In the genomic region with DNA sequence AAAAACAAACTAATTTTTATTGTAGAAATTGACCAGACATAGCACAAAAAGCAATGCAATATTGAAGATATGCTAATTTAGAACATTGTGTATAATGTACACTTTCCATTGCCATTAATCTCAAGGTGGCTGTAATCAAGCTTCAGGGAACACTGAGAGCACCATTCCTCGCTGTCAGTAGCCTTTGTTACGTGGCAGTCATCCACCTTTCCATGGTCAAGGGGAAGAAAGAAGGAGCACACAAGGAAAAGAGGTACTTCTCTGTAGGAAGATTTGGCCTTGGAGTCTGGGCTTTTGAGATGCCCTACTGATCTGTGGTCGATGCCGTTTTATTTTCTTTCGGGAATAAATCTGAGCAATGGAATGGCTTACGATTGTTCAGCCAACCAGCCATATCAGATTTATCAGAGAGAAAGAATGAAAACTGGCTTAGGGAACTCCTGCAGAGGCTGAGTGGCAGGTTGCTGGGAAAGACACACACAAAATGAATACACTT, we compare ENCODE assay signal across 19 mouse cellular contexts. TPM values are rescaled to one million over a fixed set of nuclear protein-coding genes. Genes with fewer than 3 reads are reported as not detected.
A peak's percentile ranks its signal among the peaks of the same experiment; 100 is the strongest.
DNase-seq lines count a peak whose midpoint lies in the region; ATAC-seq lines count a peak whose summit lies in the region.
"Had no signal": no experiment of that assay in that cellular context is flagged by ENCODE, and none has a peak within 500 bp of the region (broad histone marks: within the 10 kb centered on the region; RNA-seq: fewer than 3 reads in every experiment).

No protein-coding gene starts in this region.

- 50% methylated on average over 6 of the region's 6 CpGs for WGBS in heart, embryonic 16.5 days
- WGBS in forebrain, embryonic 16.5 days: 64% methylated on average over 6 of the region's 6 CpGs
- 23% methylated on average over 6 of the region's 6 CpGs for WGBS in midbrain, embryonic 15.5 days

- peak overlapping the region; percentile 50 for H3K4me2 ChIP-seq in heart, embryonic 16.5 days (ENCODE audit: low read depth, low read length)
- peak overlapping the region; percentile 30 for H3K4me2 ChIP-seq in forebrain, embryonic 16.5 days (ENCODE audit: low read length)
- peak overlapping the region; percentile 32 for H3K4me2 ChIP-seq in midbrain, embryonic 15.5 days
- H3K4me2 ChIP-seq: embryonic facial prominence, embryonic 15.5 days; liver, embryonic 12.5 days had no signal

- peak overlapping the region; percentile 14; the same call in 1 of the 2 replicates for H3K27ac ChIP-seq in heart, embryonic 16.5 days (ENCODE audit: low read length)
- H3K27ac ChIP-seq in forebrain, embryonic 16.5 days (ENCODE audit: low read length): no peak overlapping the region
- 0 out of 2 replicates have a peak overlapping the region, but pooled peaks have one; percentile 12 for H3K27ac ChIP-seq in midbrain, embryonic 15.5 days
- H3K27ac ChIP-seq: embryonic facial prominence, embryonic 15.5 days; liver, embryonic 12.5 days had no signal

- peak overlapping the region; percentile 16 for H3K4me3 ChIP-seq in heart, embryonic 16.5 days (ENCODE audit: low read length)
- peak overlapping the region; percentile 13; the same call in 1 of the 2 replicates for H3K4me3 ChIP-seq in forebrain, embryonic 16.5 days (replicated peaks; ENCODE audit: low read length)
- peak overlapping the region; percentile 16 for H3K4me3 ChIP-seq in midbrain, embryonic 15.5 days
- H3K4me3 ChIP-seq: embryonic facial prominence, embryonic 15.5 days; liver, embryonic 12.5 days had no signal

- no peak for ATAC-seq in heart, embryonic 16.5 days (replicated peaks; ENCODE audit: extremely low read depth, insufficient read depth, low FRiP score)
- no peak for ATAC-seq in forebrain, embryonic 16.5 days
- no peak for ATAC-seq in midbrain, embryonic 15.5 days (replicated peaks)
- ATAC-seq: activated CD4-positive, CD25-positive, alpha-beta regulatory T cell, adult 4 months; liver, embryonic 12.5 days had no signal

- H3K9me3 ChIP-seq in heart, embryonic 16.5 days (replicated peaks; ENCODE audit: control insufficient read depth, low read length): no peaks in the 10 kb centered on the region
- H3K9me3 ChIP-seq in forebrain, embryonic 16.5 days (ENCODE audit: control insufficient read depth, low read length): no peaks in the 10 kb centered on the region
- H3K9me3 ChIP-seq in midbrain, embryonic 15.5 days: no peaks in the 10 kb centered on the region
- H3K9me3 ChIP-seq: embryonic facial prominence, embryonic 15.5 days; liver, embryonic 12.5 days had no signal

- peaks cover 4% of the 10 kb centered on the region; the same call in 1 of the 2 replicates for H3K4me1 ChIP-seq in heart, embryonic 16.5 days (ENCODE audit: control insufficient read depth, insufficient read depth, low read length)
- H3K4me1 ChIP-seq in forebrain, embryonic 16.5 days (replicated peaks; ENCODE audit: control insufficient read depth, insufficient read depth, low read length): peaks cover 28% of the 10 kb centered on the region
- H3K4me1 ChIP-seq in midbrain, embryonic 15.5 days: peaks cover 19% of the 10 kb centered on the region

- H3K9ac ChIP-seq in heart, embryonic 16.5 days (ENCODE audit: low read length): peak overlapping the region; percentile 34; the same call in 1 of the 2 replicates
- no peak overlapping the region for H3K9ac ChIP-seq in forebrain, embryonic 16.5 days (replicated peaks; ENCODE audit: low read depth, low read length)
- H3K9ac ChIP-seq in midbrain, embryonic 15.5 days: no peak overlapping the region
- H3K9ac ChIP-seq: embryonic facial prominence, embryonic 15.5 days; liver, embryonic 12.5 days had no signal

- DNase-seq in cerebellum, postnatal 25 days: peak; percentile 23 to 34
- DNase-seq in cerebellum, adult 11-12 months: no peak
- DNase-seq in heart, adult 9 months (ENCODE audit: low spot score in 2 of 2): no peak
- DNase-seq in layer of hippocampus, postnatal 25 days (ENCODE audit: extremely low spot score in 1 of 2, low spot score in 1 of 2): no peak
- DNase-seq in spleen, postnatal 14 days (ENCODE audit: low spot score in 2 of 2): no peak
- DNase-seq: adrenal gland, postnatal 36 days; gastrocnemius, postnatal 14 days; kidney, adult 2 months; kidney, postnatal 4 days; layer of hippocampus, postnatal 36 days; left cerebral cortex, postnatal 4 days; thymus, adult 18-20 months had no signal

- 0 out of 2 replicates have a peak, but pooled peaks cover 2% of the 10 kb centered on the region for H3K27me3 ChIP-seq in heart, embryonic 16.5 days (ENCODE audit: control insufficient read depth, insufficient read depth, low read length)
- H3K27me3 ChIP-seq in forebrain, embryonic 16.5 days (replicated peaks; ENCODE audit: control insufficient read depth, insufficient read depth, low read length): peaks cover 15% of the 10 kb centered on the region
- no peaks in the 10 kb centered on the region for H3K27me3 ChIP-seq in midbrain, embryonic 15.5 days (replicated peaks)

- H3K36me3 ChIP-seq in heart, embryonic 16.5 days (ENCODE audit: control insufficient read depth, insufficient read depth): no peaks in the 10 kb centered on the region
- no peaks in the 10 kb centered on the region for H3K36me3 ChIP-seq in forebrain, embryonic 16.5 days (ENCODE audit: control insufficient read depth, insufficient read depth)
- H3K36me3 ChIP-seq in midbrain, embryonic 15.5 days (replicated peaks): no peaks in the 10 kb centered on the region
- H3K36me3 ChIP-seq: embryonic facial prominence, embryonic 15.5 days; liver, embryonic 12.5 days had no signal

RNA-seq across cellular contexts. Expression of gene Erbb4, which starts 4.6 kb away (rescaled TPM):
- 5.9 and 6.2 TPM in 2 replicates for polyA plus RNA-seq in heart, embryonic 16.5 days (2015; fragmentation: Nextera tagmentation; extraction: Ambion mirVana)
- 14.0 and 15.6 TPM in 2 replicates for polyA plus RNA-seq in forebrain, embryonic 16.5 days (2015; fragmentation: Nextera tagmentation; extraction: Ambion mirVana)
- polyA plus RNA-seq in midbrain, embryonic 15.5 days (2015; fragmentation: Nextera tagmentation; extraction: Ambion mirVana): 15.8 and 15.9 TPM in 2 replicates
- 10 to 100 TPM; 43.7 to 47.5 TPM for total RNA-seq in layer of hippocampus, postnatal 25 days (2021)
- total RNA-seq: megakaryocyte, adult 5-6 weeks had no signal
- polyA plus RNA-seq: activated CD4-positive, CD25-positive, alpha-beta regulatory T cell, adult 4 months had no signal

Comparison
In these comparisons a context has a peak if more than half of its experiments do, and no peak if none do; other contexts are left out.
1. DNase-seq: peak in cerebellum, postnatal 25 days (2 of 2); none in cerebellum, adult 11-12 months (single experiment), heart, adult 9 months (0 of 2), layer of hippocampus, postnatal 25 days (0 of 2) and spleen, postnatal 14 days (0 of 2).
2. Peak in every context shown above with its lines, with median percentiles within 50 percentile points of each other: H3K4me2 ChIP-seq and H3K4me3 ChIP-seq.